Mouse (Mus musculus) stomach, postnatal 0 days (tissue): ENCODE results near the gene Cyb5rl.

Experiments used
- CTCF ChIP-seq: IDR thresholded peaks from 2 replicates; pipeline ENCODE4 v1.5.1; 2016; ENCODE audit warnings: antibody characterized with exemption, low read depth, mild to moderate bottlenecking, moderate library complexity
- EP300 ChIP-seq: optimal IDR thresholded peaks from 2 replicates; pipeline ENCODE3; 2016; ENCODE audit warnings: antibody characterized with exemption

DNA sequence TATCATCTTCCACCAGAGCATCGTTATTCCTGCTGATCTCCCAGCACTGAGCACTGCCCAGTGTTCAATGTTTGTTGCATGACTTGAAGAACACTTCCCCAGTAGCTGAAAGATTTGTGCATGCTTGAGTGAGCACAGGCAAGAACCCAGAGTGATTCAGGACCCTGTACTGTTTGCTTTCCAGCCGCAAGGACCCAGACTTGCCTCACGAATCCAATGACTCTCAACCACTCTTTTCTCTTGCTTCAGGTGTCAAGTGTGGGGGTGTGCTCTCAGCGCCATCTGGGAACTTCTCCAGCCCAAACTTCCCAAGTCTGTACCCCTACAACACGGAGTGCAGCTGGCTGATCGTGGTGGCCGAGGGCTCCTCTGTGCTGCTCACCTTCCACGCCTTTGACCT is 35.4 kb downstream of the Cyb5rl start:
- TF ChIP-seq CTCF (no peak), EP300 (no peak)
